Mouse (Mus musculus) T-helper 17 cell (primary cell): ENCODE measurements around the gene Ldb3.

Source experiments
- in situ Hi-C, 2 experiments: fragments of 300-600 bp; cut with MboI, MseI; formaldehyde crosslinking; loops; 1 replicate in 1 of 2; 2 replicates in 1 of 2; pipeline ENCODE4 v1.15.1; 2025; ENCODE audit warnings: high pct_unique_total_duplicates in 2 of 2

Gene Ldb3

GRCm38 (mm10) chr14:34514120-34514519 lies 74.4 kb downstream of the Ldb3 start:
- in situ Hi-C loops = no loop called here

DNA sequence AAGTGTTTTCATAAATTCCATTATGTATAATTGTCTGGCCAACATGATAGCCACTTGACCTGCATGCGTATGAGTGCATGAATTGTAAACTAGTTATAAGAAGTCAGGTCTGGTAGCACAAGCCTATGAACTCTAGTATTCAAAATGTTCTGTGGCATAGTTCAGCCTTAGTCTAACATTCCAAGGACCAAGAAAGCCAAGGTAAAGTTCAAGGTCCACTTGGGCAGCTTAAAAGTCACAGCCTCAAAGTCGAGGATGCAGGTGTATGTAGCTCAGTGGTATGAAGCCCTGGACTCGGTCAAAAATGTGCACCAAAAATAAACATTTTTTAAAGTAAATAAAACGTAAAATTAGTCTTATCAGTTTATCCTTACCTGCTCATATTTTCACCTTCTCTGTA lies 75.9 kb downstream of the Ldb3 start:
- in situ Hi-C loops = no loop called here

GRCm38 (mm10) chr14:34511901-34512300 lies 76.6 kb downstream of the Ldb3 start:
- in situ Hi-C loops = no loop called here

DNA sequence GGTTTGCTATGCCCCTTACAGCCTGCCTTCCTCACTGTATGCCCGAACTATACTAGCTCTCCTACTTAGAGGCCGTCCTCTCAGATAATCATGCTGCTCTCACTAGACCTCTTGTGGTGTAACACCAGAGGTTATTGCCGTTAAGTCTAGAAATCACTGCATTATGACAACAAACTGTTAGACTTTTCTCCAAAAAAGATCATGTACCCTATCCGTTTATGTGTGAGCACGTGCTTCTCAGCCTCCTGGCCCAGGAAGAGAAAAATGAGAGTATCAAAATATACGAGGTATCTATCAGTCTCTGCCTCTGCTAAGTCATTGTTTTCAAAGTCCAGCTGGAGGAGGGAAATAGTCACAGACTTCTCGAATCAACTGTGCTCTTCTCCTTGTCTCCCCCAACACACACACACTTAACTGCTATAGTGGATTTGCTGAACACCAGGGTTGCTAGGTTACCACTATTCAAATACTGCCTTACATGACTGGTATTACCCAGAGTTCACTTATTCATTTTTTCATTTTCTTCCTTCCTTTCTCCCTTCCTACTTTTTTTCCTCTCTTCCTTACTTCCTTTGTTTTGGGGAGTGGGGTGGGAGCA lies 79.5 kb downstream of the Ldb3 start:
- in situ Hi-C loops = no loop called here

GRCm38 (mm10) chr14:34508187-34508840 lies 80.2 kb downstream of the Ldb3 start:
- in situ Hi-C loops = no loop called here

- in situ Hi-C loops = no loop called here
Measured at GRCm38 (mm10) chr14:34505309-34505708, 83.2 kb downstream of the Ldb3 start.

- in situ Hi-C loops = loop anchor here (5.0 kb wide), 2 partner anchors 43 to 158 kb away; no protein-coding TSS in a partner anchor
Measured at GRCm38 (mm10) chr14:34504377-34504776, 84.1 kb downstream of the Ldb3 start.

GRCm38 (mm10) chr14:34503759-34504158 lies 84.7 kb downstream of the Ldb3 start:
- in situ Hi-C loops = loop anchor here (5.0 kb wide), 2 partner anchors 44 to 159 kb away; no protein-coding TSS in a partner anchor

DNA sequence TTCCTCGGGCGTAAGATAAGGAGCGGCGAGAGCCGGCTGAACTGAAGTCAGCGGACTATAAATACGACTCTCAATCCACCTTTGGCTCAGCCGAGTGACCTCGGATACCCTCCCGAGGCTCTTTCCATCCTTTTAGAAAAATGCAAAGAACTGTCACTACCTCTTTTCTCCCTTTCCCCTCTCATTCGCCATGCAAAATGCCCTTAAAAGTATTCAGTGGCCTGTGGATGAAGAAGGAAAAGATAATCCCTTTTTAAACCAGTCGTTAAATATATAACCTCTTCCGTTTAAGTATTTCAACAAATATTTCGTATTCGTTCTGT lies 85.2 kb downstream of the Ldb3 start, which contains the start of gene Bmpr1a:
Gene Bmpr1a (minus strand): TSS at position 17 of the 323 bp plus-strand sequence.
- in situ Hi-C loops = loop anchor here (5.0 kb wide), 2 partner anchors 44 to 159 kb away; no protein-coding TSS in a partner anchor

DNA sequence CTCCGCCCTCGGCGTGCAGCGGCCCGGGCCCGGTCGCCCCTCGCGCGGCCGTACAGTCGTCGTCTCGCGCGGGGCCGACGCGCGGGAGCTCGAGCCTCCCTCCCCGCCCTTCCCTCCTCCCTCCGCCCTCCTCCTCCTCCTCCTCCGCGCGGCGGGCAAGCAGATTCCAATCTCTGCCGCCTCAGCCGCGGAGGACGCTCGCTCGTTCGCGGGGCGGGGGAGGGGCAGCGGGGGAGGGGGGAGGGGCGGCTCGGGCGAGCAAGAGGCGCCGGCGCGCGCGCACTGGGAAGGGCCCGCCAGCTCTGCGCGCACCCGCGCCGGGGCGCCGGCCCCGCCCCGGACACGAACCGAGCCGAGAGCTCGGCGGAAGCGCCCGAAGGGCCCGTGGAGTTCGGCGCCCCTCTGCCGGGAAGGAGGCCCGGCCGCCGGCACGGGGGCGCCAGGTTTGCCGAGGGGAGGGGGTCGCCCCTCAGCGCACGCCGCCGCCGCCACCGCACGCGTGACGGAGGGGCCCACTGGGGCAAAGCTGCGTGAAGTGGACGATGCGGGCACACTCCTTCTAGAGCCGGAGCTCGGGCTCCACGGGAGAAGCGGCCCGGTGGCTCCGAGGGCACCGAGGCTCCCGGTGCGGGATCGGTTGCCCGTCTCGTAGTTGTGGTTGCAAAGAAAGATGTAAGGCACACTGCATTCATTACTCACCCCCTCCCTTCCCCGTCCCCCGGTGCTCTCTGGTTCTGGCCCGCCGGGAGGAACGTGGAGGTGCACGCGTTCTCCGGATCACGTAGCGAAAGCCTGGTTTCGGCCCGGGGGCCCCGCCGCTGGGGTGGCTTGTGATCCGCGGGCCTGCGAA lies 85.8 kb downstream of the Ldb3 start:
- in situ Hi-C loops = loop anchor here (5.0 kb wide), 2 partner anchors 45 to 160 kb away; no protein-coding TSS in a partner anchor

DNA sequence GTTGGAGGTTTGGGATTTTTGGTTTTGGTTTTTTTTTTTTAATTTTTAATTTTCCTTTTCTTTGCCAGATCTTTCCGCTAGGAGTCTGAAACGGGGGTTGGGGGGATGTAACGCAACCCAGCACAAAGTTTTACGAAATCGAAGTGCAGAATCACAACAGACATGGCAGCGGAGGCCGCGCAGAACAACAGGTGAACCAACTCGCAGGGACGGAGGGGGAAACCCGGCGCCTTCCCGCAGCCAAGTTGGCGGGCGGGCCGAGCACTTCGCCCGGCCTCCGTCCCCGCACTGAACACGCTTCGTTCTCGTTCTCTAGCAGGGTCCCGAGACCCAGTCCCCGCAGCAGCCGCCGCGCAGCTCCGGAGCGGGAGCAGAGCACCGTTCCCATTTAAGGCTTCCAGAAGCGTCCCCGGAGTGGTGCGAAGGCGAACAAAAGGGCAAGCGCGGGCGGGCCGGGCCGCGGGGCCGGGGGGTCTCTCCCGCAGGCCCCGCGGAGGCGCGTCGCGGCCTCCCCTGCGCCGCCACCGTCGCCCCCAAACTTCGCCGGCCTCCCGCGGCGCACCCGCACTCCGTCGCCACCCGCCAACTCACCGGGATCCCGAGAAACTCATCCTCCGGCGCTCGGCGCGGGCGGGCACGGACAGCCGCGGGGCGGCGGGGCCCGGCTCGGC lies 86.5 kb downstream of the Ldb3 start:
- in situ Hi-C loops = loop anchor here (5.0 kb wide), 2 partner anchors 45 to 160 kb away; no protein-coding TSS in a partner anchor

- in situ Hi-C loops = loop anchor here (5.0 kb wide), 2 partner anchors 46 to 161 kb away; no protein-coding TSS in a partner anchor
Measured at GRCm38 (mm10) chr14:34501447-34501803, 87.1 kb downstream of the Ldb3 start.

DNA sequence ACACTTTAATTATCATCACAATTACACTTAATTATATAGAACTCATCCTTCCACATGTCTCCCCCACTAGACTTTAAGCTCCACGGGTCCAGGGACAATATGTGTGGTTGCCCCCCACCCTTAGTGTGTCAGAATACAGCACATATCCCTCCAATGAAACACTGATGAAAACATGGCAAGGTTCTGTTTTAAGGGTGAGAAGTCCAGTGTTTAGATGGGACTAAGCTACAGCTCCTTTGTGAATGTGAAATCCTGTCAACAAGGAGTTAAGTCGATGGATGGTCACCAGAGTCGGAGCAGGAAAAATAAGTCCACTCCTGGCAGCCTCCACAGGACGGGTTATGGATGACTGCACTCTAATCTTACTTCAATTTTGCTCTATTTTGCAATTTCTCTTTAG lies 88.2 kb downstream of the Ldb3 start:
- in situ Hi-C loops = loop anchor here (5.0 kb wide), 2 partner anchors 47 to 162 kb away; no protein-coding TSS in a partner anchor

GRCm38 (mm10) chr14:34499664-34500063 lies 88.8 kb downstream of the Ldb3 start:
- in situ Hi-C loops = loop anchor here (5.0 kb wide), 2 partner anchors 48 to 163 kb away; no protein-coding TSS in a partner anchor

- in situ Hi-C loops = no loop called here
Measured at GRCm38 (mm10) chr14:34497346-34497745, 91.1 kb downstream of the Ldb3 start.

- in situ Hi-C loops = no loop called here
Measured at GRCm38 (mm10) chr14:34493682-34494081, 94.8 kb downstream of the Ldb3 start.

DNA sequence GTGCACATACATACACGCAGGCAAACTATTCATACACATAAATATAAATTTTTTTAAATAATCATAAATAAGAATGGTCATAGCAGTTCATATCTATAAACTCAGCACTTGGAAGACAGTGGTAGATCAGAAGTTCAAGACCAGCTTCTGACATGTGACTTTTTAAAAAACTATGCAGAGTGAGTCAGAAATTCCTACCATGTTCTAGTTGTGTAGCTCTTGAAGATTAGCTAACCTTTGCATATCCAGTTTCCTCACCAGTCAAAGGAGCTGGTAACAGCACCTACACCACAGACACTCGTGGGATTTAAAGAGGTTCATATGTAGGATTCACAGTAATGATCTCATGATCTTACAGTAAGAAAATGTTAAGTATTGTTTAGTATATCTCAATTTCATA lies 95.8 kb downstream of the Ldb3 start:
- in situ Hi-C loops = no loop called here

- in situ Hi-C loops = no loop called here
Measured at GRCm38 (mm10) chr14:34490965-34491364, 97.5 kb downstream of the Ldb3 start.

GRCm38 (mm10) chr14:34489928-34490327 lies 98.6 kb downstream of the Ldb3 start:
- in situ Hi-C loops = no loop called here

- in situ Hi-C loops = no loop called here
Measured at GRCm38 (mm10) chr14:34486169-34486568, 102.3 kb downstream of the Ldb3 start.
